Mouse (Mus musculus): ENCODE data around the gene Setd1a. TPM values are rescaled to one million over a fixed set of nuclear protein-coding genes. Genes with fewer than 3 reads are reported as not detected.

The Setd1a gene
- 4.1 and 4.5 TPM in 2 replicates for polyA plus RNA-seq (2012; rRNA removed)

DNA sequence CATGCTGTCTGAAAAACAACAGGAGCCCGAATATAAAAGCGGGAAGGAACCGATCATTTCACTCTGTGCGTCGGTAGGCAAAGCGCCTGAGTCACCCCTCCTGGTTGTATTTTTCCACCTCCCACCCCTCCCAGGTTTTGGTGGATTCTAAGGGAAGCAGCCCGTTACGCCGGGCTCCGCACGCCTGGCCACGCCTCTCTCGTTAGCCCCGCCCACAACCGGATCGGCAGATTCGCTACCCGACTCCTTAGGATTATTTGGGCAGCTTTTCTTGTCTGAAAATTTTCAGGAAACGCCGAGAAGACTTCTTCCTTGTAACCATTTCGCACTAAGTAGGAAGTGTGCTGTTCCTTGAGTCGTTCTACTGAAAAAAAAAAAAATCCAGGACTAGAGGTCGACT lies at the start of gene Setd1a:
TSS of gene Setd1a (plus strand) at position 245 of the 400 bp plus-strand sequence.

DNA sequence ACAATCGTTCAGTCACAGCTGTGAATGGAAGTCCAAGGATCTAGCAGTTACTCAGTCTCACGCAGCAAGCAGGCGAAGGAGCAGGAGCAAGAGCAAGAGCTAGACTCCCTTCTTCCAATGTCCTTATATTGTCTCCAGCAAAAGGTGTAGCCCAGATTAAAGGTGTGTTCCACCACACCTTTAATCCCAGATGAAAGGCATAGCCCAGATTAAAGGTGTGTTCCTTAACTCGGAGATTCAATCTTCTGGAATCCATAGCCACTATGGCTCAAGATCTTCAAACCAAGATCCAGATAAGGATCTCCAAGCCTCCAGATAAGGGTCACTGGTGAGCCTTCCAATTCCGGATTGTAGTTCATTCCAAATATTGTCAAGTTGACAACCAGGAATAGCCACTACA lies 44.4 kb upstream of the Setd1a start, which contains the start of gene Ctf2:
TSS of gene Ctf2 (minus strand) at position 101 of the 400 bp plus-strand sequence.

DNA sequence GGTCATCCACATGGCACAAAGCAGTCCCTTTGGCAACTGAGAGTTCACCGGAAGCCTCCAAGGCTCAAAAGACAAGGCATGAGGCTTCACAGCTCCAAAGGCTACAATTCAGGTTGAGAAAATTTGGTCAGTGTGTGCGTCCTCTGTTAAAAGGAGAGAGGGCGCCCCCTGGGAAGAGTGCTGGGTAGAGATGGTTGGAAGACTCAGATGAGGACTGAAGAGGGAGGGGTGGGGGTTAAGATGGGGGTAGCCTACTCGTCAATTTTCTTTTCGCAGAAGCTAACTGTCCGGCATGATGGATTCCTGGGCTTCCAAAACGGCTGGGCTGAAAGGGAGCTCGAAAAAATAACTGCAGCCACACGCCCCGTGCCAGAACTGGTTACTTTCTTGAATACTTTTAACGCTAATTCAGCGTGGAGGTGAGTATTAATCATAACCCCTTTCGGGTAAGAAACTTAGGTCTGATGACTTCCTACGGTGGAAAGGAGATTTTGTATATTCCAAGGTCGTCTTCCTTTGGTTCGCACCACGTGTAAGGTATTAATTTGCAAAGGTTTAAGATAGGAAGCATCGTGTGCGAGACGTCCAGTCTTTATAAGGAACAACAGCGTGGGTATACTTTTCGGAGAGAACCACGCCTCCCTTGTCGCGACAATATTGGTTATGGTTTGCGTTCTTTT lies 32.0 kb upstream of the Setd1a start, which contains the start of gene Fbxl19:
TSS of gene Fbxl19 (plus strand) at position 178 of the 680 bp plus-strand sequence.

DNA sequence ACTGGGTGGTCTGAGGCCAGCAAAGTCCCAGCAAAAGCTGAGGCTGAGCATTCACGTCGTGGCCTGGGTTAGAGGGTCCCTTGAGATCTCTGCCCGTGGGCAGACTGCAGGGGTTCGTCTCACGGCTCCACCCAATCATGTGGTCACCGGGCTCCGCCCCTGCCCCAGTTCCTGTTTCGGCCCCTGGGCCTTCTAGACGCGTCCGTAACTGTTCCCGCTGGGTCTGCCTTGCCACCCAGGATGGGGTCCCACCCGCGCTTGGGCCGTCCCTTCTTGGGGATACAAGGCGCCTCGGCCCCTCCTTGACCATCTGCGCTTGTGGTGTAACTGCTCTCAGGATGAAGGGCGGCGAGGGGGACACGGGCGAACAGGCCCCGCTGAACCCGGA lies 6.8 kb upstream of the Setd1a start, which contains the start of gene Orai3:
TSS of gene Orai3 (plus strand) at position 165 of the 388 bp plus-strand sequence.

DNA sequence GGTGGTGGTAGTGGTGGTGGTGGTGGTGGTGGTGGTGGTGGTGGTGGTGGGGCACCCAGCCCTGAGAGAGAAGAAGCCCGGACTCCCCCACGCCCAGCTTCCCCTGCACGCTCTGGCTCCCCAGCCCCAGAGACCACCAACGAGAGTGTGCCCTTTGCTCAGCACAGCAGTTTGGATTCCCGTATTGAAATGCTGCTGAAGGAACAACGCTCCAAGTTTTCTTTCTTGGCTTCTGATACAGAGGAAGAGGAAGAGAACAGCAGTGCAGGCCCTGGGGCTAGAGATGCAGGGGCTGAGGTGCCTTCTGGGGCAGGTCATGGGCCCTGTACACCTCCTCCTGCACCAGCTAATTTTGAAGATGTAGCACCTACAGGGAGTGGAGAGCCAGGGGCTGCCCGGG lies 8.8 kb downstream of the Setd1a start, which contains the start of gene Gm49388:
TSS of gene Gm49388 (plus strand) at position 301 of the 400 bp plus-strand sequence.

DNA sequence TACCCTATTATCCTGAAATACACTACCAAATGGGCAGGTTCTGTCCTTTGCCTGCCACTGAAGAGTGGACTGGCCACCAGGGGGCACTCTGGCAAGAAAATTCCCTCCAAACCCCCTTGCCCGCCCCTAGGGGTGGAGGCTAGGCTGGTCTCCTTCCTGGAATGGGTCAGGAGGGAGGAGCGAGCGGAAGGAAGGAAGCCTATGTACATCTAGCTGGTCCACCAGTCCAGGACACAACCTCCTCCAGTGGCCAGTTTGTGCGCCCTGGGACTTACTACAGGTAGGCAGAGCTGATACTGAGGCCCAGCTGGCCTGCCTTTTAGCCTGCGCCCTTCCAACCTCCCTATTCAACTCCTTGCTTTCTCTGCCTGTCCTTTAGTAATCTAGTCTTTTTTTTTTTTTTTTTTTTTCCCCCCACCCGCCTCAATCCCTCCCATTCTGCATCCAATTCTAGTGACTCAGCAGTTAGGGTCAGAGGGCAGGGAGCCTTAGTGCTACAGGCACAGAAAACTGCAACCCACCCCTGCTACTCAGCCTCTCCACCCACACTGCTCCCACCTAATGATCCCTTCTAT lies 24.1 kb downstream of the Setd1a start, which contains the start of gene Hsd3b7:
TSS of gene Hsd3b7 (plus strand) at position 170 of the 575 bp plus-strand sequence.

DNA sequence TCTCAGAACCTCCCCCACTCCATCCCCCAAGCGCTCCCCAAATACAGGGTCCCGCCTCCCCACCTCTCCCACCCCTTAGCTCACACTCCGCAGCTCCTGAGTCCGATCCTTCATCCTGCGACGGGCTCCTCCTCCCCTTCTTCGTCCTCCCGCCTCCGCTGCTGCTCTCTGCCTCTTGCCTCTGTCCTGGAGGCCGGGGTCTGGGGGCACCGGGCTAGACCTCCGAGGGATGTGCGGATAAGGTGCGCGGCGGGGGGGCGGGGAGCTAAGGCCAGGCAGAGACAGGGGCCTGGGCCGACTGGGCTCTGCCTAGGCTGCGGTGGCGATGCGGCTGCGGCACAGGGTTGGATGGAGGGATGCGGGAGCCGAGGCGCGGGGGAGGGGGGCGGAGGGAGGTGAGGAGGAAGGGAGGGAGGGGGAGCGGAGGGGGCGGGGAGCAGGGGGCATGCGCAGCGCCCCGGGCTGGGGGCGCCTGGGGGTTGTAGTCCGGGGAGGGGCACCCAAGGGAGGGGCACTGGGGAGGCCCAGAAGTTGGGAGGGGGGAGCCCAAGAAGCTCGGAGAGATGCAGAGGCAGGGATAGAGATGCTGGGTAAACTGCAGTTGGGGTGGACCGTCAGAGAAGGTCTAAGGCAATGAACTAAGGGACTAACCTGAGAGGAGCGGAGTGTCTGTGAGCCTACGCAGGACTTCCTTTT lies 47.9 kb downstream of the Setd1a start, which contains the start of the genes Stx4a and Stx1b:
TSS of gene Stx4a (plus strand) at position 119 of the 696 bp plus-strand sequence.
TSS of gene Stx1b (minus strand) at position 374 of the 696 bp plus-strand sequence.

Other genes starting within 250 kb of the Setd1a start
- 2.9 and 4.0 TPM in 2 replicates for gene Tmem265, start 215.3 kb upstream of the Setd1a start, polyA plus RNA-seq (2012; rRNA removed)
- gene Phkg2, start 203.3 kb upstream of the Setd1a start, polyA plus RNA-seq (2012; rRNA removed) = 20.4 and 20.7 TPM in 2 replicates
- 1.3 and 1.7 TPM in 2 replicates for gene Ccdc189, start 188.1 kb upstream of the Setd1a start, polyA plus RNA-seq (2012; rRNA removed)
- gene Rnf40, start 187.9 kb upstream of the Setd1a start, polyA plus RNA-seq (2012; rRNA removed) = 8.0 and 9.1 TPM in 2 replicates
- gene Zfp629, start 160.9 kb upstream of the Setd1a start, polyA plus RNA-seq (2012; rRNA removed) = 2.6 and 3.5 TPM in 2 replicates
- 20.6 and 22.6 TPM in 2 replicates for gene Bcl7c, start 67.7 kb upstream of the Setd1a start, polyA plus RNA-seq (2012; rRNA removed)
- 20.2 and 35.6 TPM in 2 replicates for gene Ctf1, start 63.9 kb upstream of the Setd1a start, polyA plus RNA-seq (2012; rRNA removed)
- gene Ctf2, start 44.5 kb upstream of the Setd1a start, polyA plus RNA-seq (2012; rRNA removed) = not detected in 2 replicates
- gene Fbxl19, start 32.1 kb upstream of the Setd1a start, polyA plus RNA-seq (2012; rRNA removed) = 22.9 and 30.3 TPM in 2 replicates
- 20.9 and 23.7 TPM in 2 replicates for gene Orai3, start 6.9 kb upstream of the Setd1a start, polyA plus RNA-seq (2012; rRNA removed)
- gene Gm49388, start 8.9 kb downstream of the Setd1a start, polyA plus RNA-seq (2012; rRNA removed) = not detected in 2 replicates
- 21.9 and 24.6 TPM in 2 replicates for gene Hsd3b7, start 23.9 kb downstream of the Setd1a start, polyA plus RNA-seq (2012; rRNA removed)
- gene Stx4a, start 47.6 kb downstream of the Setd1a start, polyA plus RNA-seq (2012; rRNA removed) = 26.6 and 29.8 TPM in 2 replicates
- gene Stx1b, start 47.9 kb downstream of the Setd1a start, polyA plus RNA-seq (2012; rRNA removed) = 2.1 and 2.7 TPM in 2 replicates
- 5.6 and 6.4 TPM in 2 replicates for gene Zfp646, start 99.6 kb downstream of the Setd1a start, polyA plus RNA-seq (2012; rRNA removed)
- 3.4 TPM in 2 replicates for gene Zfp668, start 100.2 kb downstream of the Setd1a start, polyA plus RNA-seq (2012; rRNA removed)
- 2.9 and 3.2 TPM in 2 replicates for gene Prss53, start 114.3 kb downstream of the Setd1a start, polyA plus RNA-seq (2012; rRNA removed)
- not detected in 2 replicates for gene Gm21974, start 118.8 kb downstream of the Setd1a start, polyA plus RNA-seq (2012; rRNA removed)
- gene Vkorc1, start 118.9 kb downstream of the Setd1a start, polyA plus RNA-seq (2012; rRNA removed) = 72.4 and 102 TPM in 2 replicates
- gene Bckdk, start 127.4 kb downstream of the Setd1a start, polyA plus RNA-seq (2012; rRNA removed) = 75.1 and 76.5 TPM in 2 replicates
- 4.1 and 4.7 TPM in 2 replicates for gene Kat8, start 135.8 kb downstream of the Setd1a start, polyA plus RNA-seq (2012; rRNA removed)
- 112 and 116 TPM in 2 replicates for gene Prss8, start 153.4 kb downstream of the Setd1a start, polyA plus RNA-seq (2012; rRNA removed)
- gene Prss36, start 170.1 kb downstream of the Setd1a start, polyA plus RNA-seq (2012; rRNA removed) = 10.6 and 11.3 TPM in 2 replicates
- 67.4 and 92.5 TPM in 2 replicates for gene Fus, start 190.8 kb downstream of the Setd1a start, polyA plus RNA-seq (2012; rRNA removed)
- 87.6 and 101 TPM in 2 replicates for gene Pycard, start 217.2 kb downstream of the Setd1a start, polyA plus RNA-seq (2012; rRNA removed)
- gene Trim72, start 227.3 kb downstream of the Setd1a start, polyA plus RNA-seq (2012; rRNA removed) = 4.5 and 4.9 TPM in 2 replicates